Mouse (Mus musculus): ENCODE results near the gene Map1a.
A peak's percentile ranks its signal among the peaks of the same experiment; 100 is the strongest.

Gene Map1a

DNA sequence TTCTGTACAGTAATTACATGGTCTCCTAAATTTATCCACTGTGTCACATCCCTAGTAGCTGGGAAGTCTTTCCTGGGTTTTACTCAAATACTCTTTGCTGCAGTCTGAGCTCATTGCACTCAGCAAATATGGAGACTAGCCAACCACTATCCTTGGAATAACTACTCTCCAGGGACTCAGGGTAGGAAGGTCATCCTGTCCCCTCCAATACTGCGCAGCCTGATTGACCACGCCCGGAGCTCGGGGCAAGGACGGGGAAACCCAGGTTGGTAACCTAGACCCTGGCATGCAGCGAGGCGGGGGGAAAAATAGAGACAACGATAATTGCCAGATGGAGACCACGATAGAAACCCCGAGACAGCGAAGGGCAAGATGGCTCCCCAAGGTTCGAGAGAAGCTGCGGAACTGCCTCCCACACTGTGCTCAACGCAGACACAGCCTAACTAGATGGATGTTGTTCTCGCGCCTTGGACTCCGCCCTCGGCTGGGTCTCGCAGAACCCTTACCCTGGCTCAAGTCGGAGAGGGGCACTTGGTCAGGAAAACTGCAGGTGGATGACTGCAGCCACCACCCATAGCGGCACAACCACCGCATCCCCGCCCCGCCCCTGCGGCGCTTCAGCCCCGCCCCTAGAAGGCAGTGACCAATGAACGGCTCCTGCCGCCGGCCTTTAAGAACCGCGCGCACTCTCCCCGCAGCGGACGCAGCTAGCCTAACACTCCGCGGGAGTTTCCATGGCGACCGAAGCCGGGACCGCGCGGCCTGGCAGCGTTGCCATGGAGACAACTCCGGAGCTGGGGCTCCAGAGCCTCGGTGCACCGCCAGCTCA is at the start of gene Map1a:
Gene Map1a, plus strand, starts transcription at position 700 of the 829 bp plus-strand sequence.
- peak; percentile 83 for DNase-seq (ENCODE audit: low read depth)

DNA sequence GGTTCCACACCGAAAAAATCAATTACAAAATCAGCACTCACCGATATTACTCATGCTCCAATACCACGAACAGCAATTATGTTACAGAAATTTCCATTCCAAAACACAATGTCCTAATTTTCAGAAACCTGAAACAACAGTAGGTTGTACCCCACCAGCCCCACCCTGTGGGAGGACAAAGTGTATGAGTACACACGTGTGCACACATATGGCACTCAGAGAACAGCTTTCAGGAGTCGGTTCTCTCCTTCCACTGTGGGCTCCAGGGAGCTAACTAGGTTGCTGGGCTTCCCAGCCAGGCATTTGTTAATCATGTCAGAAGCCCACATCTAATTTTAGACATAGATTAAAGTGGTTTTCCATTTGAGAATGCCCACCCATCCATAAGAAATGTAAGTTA is 45.3 kb upstream of the Map1a start:
- DNase-seq (ENCODE audit: low read depth), result no peak

DNA sequence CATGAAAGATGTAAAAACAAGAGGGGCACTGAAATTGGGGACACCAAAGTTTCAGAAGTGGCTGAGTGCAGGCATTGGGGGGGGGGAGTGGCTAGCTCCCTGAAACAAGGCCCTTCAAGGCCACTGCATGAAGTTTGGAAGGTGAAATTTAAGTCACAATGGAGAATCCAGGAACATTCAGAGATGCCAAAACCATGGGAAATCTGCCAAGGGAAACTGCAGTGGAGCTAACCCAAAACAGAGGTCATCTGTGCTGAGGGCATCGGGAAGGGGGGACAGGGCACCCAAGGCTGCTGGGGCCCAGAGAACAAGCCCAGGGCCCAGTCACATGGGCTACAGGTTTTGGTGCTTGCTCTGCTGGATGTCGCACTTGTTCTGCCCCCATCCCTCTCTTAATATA is 39.6 kb upstream of the Map1a start:
- DNase-seq (ENCODE audit: low read depth), result no peak

DNA sequence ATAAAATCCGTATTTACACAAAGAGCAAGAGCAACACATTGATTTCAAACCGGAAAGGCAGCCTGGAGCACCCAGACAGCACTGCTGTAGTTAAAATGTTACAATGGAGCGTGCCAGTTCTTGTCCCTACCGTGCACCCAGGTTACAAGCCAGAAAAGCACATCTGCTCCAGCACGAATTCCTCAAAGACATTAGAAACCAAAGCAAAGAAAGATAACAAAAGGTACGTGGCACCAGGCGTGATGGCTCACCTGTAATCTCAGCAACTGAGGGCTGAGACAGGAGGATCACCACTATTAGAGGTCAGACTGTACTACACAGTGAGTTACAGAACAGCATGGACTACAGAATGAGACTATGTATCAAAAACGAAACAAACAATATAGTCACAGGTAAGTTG is 21.0 kb upstream of the Map1a start:
- DNase-seq (ENCODE audit: low read depth), result no peak

DNA sequence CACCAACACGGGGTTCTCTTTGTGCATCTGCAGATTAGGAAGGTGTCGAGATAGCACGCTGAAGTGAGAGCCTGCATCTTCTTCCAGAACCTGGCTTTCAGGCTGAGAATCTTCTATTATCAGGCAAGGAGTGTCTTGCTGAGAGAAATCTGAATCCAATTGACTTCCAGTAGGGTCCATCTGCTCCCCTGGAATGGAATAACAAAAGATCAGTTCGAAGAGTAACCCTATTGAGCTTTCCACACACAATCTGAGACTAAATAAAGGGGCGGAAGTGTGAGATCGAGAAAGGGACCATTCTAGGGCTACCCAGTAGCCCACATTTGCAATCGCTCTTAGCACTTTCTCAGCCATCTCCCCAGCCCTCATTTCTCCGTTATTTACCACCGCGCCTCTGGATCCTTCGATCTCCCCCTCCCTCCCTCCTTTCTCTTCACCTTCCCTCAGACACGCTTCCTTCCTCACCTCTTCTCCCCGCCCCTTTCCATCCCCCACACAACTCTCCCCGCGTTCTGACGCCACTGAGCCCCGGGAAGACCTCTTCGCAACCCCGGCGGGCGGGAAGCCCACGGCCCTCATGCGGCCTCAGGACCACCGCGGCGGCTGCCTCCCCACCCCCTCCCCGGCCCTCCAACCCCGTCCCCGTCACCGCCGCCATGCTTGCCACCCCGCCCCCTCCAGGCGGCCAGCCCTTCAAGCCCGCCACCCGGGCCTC is 18.7 kb upstream of the Map1a start:
- no peak for DNase-seq (ENCODE audit: low read depth)

DNA sequence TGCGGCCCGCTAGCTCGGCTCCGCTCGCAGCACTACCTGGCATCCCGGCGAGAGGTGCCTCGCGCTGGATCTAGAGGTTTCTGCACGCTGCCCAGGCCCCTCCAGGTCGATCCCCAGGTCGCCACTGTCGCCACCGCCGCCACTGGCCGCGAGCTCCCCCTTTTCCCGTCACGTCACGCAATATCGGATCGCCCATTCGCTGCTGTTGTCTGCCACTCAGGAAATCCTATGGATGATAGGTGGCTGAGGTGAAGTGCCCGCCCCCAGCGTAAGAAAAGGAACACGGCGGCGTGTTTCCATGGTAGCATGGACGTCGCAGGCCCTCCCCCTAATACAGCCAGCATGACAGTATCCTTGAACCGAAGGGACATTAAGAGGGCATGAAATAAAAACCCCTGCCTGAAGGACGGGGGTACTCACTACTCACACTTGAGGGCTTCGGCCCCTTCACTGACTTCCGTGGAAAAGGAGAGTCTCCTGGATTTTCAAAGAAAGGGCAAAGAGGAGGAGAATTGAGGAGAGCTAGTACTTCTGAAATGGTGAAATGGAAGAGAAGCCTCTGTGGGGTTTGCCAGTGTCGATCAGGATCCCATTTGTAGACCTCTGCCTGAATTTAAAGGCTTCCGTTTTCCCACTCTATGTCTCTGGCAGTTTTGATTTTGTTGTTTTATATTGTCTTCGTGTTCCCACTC is 18.0 kb upstream of the Map1a start, which contains the start of gene Trp53bp1:
Gene Trp53bp1, minus strand, starts transcription at position 172 of the 692 bp plus-strand sequence.
- DNase-seq (ENCODE audit: low read depth), result peak; percentile 91

DNA sequence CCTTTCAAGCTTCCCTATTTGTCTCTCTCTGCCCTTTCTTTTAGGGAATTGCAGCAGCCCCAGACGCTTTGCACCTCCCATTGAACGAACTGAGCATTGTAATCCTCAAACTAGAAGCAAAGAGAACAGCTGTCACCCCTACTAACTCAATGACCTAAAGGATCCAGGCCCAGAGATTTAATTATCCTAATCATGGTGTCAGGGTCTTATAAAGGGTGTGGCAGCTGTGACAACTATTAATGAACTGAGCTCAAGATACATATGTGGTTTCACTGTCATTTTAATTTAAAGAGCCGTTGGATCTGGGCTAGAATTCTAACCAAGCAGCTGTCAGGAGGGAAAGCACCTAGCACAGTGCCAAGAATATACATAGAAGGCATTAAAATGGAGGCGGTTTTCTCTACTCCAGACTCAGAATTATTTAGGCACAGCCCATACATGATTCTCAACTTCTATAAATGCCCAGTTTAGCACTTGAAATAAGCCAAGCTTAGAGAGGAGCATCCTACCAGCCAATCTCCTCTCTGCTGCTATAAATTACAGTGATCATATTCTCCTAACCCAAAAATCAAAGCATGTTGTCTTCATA is 17.4 kb upstream of the Map1a start:
- DNase-seq (ENCODE audit: low read depth), result no peak

DNA sequence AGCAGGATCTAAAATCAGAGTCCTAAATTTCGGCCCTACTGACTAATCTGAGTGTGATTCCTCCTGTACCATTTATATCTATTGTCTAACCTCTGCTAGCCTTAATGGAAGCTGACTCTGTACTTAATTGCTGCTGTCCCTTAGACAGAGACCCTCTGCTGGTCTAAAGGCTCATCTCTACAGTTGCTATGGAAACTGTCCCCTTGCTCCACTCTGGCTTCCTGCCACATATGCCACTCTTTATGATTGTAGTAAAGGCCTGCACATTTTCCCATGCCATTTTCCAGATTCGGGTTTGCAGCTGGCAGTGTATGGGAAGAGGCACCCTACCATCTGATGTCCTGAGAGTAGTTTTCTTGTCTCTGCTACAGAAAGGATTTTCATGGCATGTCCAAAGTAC is 1.6 kb upstream of the Map1a start:
- no peak for DNase-seq (ENCODE audit: low read depth)

DNA sequence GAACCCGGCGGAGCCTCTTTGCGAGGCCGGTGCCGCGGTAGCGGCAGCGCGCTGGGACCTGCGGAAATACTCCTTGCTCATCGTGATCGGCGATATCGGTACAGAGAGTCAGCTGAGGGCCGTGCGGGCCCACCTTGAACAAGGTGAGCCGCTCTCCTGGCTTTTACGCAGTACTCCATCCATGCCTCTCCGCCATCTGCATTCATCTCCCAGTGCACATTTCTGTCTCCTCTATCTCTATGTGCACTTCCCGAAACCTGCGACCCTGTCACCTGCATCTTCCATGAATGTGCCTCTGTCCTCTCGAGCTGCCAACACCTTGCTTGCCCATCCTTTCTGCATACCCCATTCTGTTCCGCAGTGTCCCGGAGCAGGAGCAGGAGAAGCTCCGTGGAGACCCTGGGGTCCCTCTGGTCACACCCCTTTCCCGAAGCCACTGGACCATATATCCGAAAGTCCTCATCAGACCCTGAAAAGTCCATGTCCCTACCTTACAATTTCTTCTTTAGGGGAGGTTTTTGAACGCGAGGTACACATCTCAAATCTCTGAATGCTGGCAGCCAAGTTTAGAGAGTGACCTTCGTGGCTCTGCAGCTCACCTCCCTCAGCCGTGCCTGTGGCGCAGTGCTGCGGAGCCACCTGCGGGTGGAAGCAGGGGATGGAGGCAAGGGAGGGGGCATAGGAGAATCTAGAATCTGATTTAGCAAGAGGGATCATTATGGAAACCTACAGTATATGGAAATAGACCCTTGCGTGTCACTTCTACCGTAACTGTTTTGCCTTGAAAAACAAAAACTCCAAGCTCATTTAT is 535 bp downstream of the Map1a start:
- no peak for DNase-seq (ENCODE audit: low read depth)

DNA sequence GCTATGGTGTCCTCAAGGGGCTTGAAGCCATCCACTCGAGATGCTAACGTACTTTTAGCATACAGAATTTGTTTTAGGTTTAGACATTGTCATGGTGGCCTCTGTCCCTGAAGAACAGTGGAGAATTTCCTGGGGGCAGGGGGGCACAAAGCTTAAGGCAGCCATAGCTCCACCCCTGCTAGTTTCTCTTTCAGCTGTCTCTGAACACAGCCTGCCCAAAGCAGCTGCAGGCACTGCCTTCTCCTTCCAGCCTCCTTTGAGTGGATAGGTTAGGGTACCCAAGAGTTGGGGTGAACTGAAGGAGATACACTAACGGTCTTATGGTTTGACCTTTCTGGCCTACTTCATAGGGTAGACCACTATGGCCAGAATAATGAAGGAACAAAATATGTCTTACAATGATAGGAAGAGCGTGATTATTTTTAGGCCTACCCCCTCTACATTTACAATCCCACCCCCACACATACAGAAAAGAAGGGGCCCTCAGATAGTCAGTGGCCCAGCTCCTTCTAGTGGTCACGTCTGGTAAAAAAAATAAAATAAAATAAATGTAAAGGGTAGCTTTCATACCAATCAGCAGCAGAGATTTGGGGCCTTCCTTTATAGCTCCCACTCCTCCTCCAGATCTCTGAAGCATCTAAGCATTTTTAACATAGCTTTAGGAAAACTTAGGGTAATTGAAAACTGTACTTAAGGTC is 3.1 kb downstream of the Map1a start:
- no peak for DNase-seq (ENCODE audit: low read depth)

DNA sequence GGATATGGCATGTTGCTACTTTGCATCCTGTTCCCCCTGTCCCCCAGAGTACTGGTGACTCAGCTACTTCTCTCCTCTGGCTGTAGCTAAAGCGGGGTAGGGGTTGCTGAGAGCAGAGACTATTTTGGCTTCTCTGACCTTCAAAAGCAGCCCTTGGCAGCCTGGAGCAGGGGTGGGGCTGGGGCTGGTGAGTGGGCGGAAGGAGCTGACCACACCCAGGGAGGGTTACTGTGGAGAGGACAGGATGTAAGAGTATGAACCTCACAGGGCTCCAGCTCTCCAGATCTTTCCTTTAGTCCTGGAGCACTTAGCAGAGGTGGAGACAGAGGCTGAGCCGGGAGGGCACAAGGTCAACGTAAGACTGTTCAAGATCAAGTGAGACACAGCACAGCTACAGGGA is 4.8 kb downstream of the Map1a start:
- no peak for DNase-seq (ENCODE audit: low read depth)

DNA sequence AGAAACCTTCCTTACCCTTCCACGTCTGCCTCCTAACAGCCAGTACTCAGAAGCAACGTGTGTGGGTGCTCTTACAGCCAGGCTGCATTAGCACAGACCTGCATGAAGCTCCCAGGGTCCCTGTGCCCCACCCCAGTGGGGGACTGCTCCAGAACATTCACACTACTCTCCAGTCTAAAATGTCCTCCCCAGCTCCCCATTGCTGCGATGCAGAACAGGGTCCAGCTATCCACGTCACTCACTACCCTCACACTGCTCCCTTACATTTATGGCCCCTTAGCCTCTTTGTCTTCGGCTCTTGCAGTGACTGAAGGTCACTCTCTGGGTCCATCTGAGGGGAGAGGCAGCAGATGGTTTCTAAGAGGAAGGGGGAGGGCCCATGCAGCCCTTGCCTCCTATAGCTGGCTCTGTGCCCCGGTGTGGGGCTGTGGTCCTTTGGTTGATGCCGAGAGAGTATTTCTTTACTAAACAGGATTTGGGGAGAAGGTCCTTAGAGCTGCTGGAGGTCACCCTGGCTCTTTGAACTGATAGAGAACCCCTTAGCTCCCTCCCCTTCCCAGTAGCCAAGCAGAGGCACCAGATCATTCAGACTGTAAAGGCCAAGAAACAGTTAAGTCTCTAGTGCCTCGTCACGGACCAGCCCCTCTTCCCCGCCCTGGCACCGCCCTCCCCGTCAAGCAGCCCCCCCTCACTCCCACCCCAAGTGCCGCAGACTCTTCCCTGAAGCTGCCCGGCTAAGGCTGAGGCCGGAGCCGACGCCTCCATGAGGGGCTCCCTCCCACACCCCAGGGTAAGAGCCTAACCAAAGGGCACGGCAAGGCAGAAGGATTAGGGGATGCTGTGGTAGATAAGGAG is 5.6 kb downstream of the Map1a start:
- no peak for DNase-seq (ENCODE audit: low read depth)

DNA sequence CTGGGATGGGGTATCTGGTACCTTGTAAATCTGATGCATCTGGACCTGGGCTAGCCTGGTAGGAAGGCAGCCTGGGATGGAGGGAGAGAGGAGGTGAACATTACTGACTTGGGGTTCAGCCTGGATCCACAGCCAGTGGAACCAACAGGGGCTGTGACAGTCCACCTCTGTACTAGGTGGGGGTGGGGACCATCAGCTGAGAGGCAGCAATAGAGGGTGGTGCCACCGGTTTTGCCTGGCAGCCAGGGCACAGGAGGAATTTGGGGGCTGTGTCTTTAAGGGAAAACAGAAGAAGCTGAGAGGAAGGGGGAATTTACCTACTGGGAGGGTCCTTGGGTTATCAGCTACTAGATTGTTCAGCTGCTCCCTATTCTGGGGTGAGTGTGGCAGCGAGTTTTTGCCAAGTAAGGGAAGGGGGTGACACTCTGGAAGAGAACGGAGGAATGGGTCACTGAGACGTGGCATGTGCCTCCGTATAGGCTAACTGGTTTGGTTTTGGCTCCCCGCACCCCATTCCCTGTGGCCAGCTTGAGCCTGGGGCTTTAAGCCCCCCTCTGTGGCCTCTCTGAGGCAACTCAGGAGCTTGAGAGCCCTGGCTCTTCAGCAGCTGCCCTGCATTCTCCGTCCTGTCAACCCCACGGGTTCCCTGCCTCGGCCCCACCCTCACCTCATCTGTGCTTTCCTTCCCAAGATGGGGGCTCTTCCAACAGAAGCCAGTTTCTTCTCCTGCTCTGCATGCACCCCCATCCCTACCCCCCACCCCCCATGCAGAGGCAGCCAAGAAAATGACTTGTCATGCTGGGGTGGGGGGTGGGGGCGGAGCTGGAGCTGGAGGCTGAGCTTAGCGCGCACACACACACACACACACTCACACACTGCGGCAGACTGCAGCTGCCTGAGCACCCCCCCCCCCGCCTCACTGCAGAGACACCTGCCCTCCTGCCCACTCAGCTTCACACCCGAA is 6.5 kb downstream of the Map1a start:
- no peak for DNase-seq (ENCODE audit: low read depth)

DNA sequence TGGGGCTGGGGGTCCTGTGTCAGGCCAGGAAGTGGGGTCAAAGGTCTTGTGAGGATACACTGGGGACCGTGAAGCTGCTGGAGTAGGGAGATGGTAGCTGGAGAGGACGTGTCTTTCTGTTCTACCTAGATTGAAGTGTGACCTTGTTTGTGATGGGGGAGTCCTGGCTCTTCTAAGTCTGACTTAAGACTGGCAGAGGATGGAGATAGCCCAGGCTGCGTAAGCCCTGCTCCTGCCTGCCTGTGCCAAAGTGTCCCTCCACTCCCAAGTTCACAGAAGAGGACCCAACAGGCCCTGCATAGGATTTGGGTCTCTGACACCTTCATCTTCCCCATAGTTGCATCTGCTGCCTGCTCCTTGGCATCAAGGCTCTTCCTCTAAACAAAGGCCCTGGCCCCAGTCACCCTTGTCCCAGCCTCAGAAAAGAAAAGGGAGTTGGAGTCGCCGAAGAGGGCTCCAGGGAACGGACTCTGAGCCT is 7.4 kb downstream of the Map1a start:
- DNase-seq (ENCODE audit: low read depth), result no peak

DNA sequence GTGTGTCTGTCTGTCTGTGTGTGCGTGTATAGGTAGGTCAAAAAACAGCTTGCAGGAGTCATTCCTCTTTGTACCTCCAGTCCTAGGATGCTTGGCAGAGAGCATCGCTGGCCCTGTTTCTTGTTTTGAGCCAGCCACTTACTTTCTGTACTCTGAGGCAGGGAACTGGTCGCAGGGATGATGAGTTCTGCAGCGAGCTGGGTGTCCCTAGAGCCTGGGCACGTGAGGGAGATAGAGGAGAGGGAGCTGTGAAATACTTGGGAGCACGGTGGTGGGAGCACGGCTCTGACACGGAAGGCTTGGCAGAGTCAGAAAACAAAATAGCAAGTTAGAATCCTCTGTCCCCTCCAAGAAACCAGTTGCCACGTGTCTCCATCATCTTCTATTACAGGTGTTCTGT is 8.3 kb downstream of the Map1a start:
- DNase-seq (ENCODE audit: low read depth), result no peak

DNA sequence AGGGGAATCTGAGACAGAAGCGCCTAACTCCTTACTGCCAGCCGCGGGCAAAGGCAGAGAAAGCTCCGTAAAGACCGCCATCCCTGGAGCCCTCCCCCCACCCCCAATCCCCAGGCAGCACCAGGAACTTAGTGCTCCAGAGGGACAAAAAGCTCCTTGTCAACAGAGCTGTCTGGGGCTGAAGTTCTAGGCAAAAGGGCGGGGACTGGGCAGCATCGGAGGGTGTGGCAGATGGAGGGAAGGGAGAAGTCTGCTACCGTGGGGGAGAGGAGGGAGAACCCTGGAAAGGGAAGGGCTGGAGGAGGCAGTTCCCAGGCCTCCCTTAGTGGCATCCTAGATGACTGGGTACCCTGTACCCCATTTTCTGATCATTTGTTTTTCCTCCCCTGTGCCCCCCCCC is 8.7 kb downstream of the Map1a start:
- no peak for DNase-seq (ENCODE audit: low read depth)

DNA sequence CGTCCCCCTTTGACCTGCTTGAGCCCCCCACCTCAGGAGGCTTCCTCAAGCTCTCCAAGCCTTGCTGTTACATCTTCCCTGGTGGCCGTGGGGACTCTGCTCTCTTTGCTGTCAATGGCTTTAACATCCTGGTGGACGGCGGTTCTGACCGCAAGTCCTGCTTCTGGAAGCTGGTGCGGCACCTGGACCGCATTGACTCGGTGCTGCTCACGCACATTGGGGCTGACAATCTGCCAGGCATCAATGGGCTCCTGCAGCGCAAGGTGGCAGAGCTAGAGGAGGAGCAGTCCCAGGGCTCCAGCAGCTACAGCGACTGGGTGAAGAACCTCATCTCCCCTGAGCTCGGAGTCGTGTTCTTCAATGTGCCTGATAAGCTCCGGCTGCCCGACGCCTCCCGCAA is 10.1 kb downstream of the Map1a start:
- DNase-seq (ENCODE audit: low read depth), result no peak

DNA sequence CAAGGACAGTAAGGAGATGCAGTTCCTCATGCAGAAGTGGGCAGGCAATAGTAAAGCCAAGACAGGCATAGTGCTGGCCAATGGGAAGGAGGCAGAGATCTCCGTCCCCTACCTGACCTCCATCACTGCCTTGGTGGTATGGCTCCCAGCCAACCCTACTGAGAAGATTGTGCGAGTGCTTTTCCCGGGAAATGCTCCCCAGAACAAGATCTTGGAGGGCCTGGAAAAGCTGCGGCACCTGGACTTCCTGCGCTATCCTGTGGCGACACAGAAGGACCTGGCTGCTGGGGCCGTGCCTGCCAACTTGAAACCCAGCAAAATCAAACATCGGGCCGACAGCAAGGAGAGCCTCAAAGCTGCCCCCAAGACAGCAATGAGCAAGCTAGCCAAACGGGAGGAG is 10.6 kb downstream of the Map1a start:
- DNase-seq (ENCODE audit: low read depth), result no peak

DNA sequence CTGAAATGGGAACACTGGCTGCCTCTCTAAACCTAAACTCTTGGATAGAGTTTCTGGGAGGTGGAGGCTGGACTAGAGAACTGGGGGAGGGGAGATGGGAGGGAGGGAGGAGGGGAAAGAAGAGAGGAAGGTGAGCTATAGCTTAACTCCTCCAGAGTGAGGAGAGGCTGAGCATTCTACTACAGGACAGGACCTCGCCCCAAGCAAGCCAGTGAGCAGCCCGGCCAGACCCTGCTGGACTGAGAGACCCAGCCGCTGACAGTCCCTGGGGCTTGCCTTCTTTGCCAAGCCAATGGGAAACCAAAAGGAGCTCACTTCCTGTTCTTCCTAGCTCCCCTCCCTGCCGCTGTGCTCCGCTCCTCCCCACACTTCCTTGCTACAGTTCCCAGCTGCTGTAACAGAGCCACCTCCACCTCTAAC is 19.6 kb downstream of the Map1a start:
- DNase-seq (ENCODE audit: low read depth), result no peak

All from c-Kit-positive CD71-negative TER-119-negative erythroid progenitor cells, embryonic 14.5 days (primary cell).